14 mouse cellular contexts compared by ENCODE assay signal in genomic region chr19:27147404-27147803, GRCm38 (mm10).
A peak's percentile ranks its signal among the peaks of the same experiment; 100 is the strongest.
DNase-seq lines count a peak whose midpoint lies in the region; ATAC-seq and TF ChIP-seq lines count a peak whose summit lies in the region.
"Had no signal": no experiment of that assay in that cellular context is flagged by ENCODE, and none has a peak within 500 bp of the region (broad histone marks: within the 10 kb centered on the region; RNA-seq: fewer than 3 reads in every experiment).

No protein-coding gene starts in this region.

- H3K27ac ChIP-seq in cerebellum, adult 2 months (ENCODE audit: insufficient read depth, low read length): no peak overlapping the region
- no peak overlapping the region for H3K27ac ChIP-seq in hindbrain, embryonic 11.5 days (ENCODE audit: low read depth, low read length)
- H3K27ac ChIP-seq: midbrain, embryonic 12.5 days had no signal

- no peaks in the 10 kb centered on the region for H3K27me3 ChIP-seq in cerebellum, adult 2 months (ENCODE audit: control insufficient read depth, insufficient read depth, low read length)
- H3K27me3 ChIP-seq in hindbrain, embryonic 11.5 days (ENCODE audit: control insufficient read depth, insufficient read depth, low read length): no peaks in the 10 kb centered on the region

- DNase-seq in heart, adult 9 months (ENCODE audit: low spot score in 2 of 2): peak; percentile 8 to 22
- DNase-seq in heart, adult 8-10 months (ENCODE audit: low spot score): no peak
- peak; percentile 16 for DNase-seq in embryo, embryonic 10.5 days (ENCODE audit: low spot score)
- DNase-seq in heart, postnatal 14 days: peak; percentile 7 to 22
- peak; percentile 43 to 63 for DNase-seq in kidney, postnatal 4 days
- no peak for DNase-seq in cerebellum, adult 2 months
- DNase-seq in hindbrain, embryonic 11.5 days (ENCODE audit: low spot score): no peak
- DNase-seq in right cerebral cortex, postnatal 36 days (ENCODE audit: low spot score in 2 of 2): no peak
- DNase-seq: B cell, adult 2 months; cerebellum, postnatal 10 days; layer of hippocampus, postnatal 36 days had no signal

- 94% methylated on average over 12 of the region's 12 CpGs for WGBS in cerebellum, adult 2 months
- WGBS in hindbrain, embryonic 11.5 days: 82% methylated on average over 12 of the region's 12 CpGs

- no peak overlapping the region for H3K4me2 ChIP-seq in hindbrain, embryonic 11.5 days (replicated peaks; ENCODE audit: low read depth, low read length)
- H3K4me2 ChIP-seq: liver, embryonic 11.5 days; midbrain, embryonic 12.5 days had no signal

- intact Hi-C loops in heart, postnatal 14 days (cut with DNase I): no loop called here

- TF ChIP-seq POLR2A in cerebellum, adult 2 months (IDR thresholded peaks at IDR 0.05; ENCODE audit: borderline replicate concordance, insufficient read depth, low read length): no peak

- H3K9me3 ChIP-seq in hindbrain, embryonic 11.5 days (ENCODE audit: control insufficient read depth, low read length): no peaks in the 10 kb centered on the region
- H3K9me3 ChIP-seq: midbrain, embryonic 12.5 days had no signal

- ATAC-seq in hindbrain, embryonic 11.5 days (ENCODE audit: low FRiP score): no peak

- no peak overlapping the region for H3K4me3 ChIP-seq in cerebellum, adult 2 months (replicated peaks; ENCODE audit: insufficient read depth, low read depth, low read length)
- no peak overlapping the region for H3K4me3 ChIP-seq in hindbrain, embryonic 11.5 days (ENCODE audit: low read depth, low read length)
- H3K4me3 ChIP-seq: erythroblast, embryonic 14.5 days; midbrain, embryonic 12.5 days had no signal

- no peak for TF ChIP-seq CTCF in cerebellum, adult 2 months (IDR thresholded peaks at IDR 0.05; ENCODE audit: borderline replicate concordance, insufficient read depth, low read depth, low read length)

- no peak overlapping the region for H3K9ac ChIP-seq in hindbrain, embryonic 11.5 days (ENCODE audit: low read depth, low read length)
- H3K9ac ChIP-seq: midbrain, embryonic 12.5 days had no signal

- no peaks in the 10 kb centered on the region for H3K36me3 ChIP-seq in hindbrain, embryonic 11.5 days (ENCODE audit: control insufficient read depth, insufficient read depth, low read length)
- H3K36me3 ChIP-seq: midbrain, embryonic 12.5 days had no signal

- no peaks in the 10 kb centered on the region for H3K4me1 ChIP-seq in cerebellum, adult 2 months (ENCODE audit: control insufficient read depth, insufficient read depth, low read length)
- no peaks in the 10 kb centered on the region for H3K4me1 ChIP-seq in hindbrain, embryonic 11.5 days (replicated peaks; ENCODE audit: control insufficient read depth, insufficient read depth, low read length)

Comparison
In these comparisons a context has a peak if more than half of its experiments do, and no peak if none do; other contexts are left out.
1. DNase-seq: peak in heart, adult 9 months (2 of 2), embryo, embryonic 10.5 days (single experiment), heart, postnatal 14 days (2 of 2) and kidney, postnatal 4 days (2 of 2); none in heart, adult 8-10 months (single experiment), cerebellum, adult 2 months (0 of 2), hindbrain, embryonic 11.5 days (single experiment) and right cerebral cortex, postnatal 36 days (0 of 2).